Comparison of ENCODE assay signal across 22 mouse cellular contexts in genomic region chr11:50571448-50571847, GRCm38 (mm10). TPM values are rescaled to one million over a fixed set of nuclear protein-coding genes. Genes with fewer than 3 reads are reported as not detected.
DNase-seq lines count a peak whose midpoint lies in the region; ATAC-seq and TF ChIP-seq lines count a peak whose summit lies in the region.
"Had no signal": no experiment of that assay in that cellular context is flagged by ENCODE, and none has a peak within 500 bp of the region (broad histone marks: within the 10 kb centered on the region; RNA-seq: fewer than 3 reads in every experiment).

No protein-coding gene starts in this region.

- H3K4me1 ChIP-seq in midbrain, embryonic 10.5 days = peaks cover 16% of the 10 kb centered on the region
- no peaks in the 10 kb centered on the region for H3K4me1 ChIP-seq in midbrain, postnatal 0 days (ENCODE audit: insufficient read depth, low read length)
- no peaks in the 10 kb centered on the region for H3K4me1 ChIP-seq in kidney, embryonic 16.5 days (ENCODE audit: insufficient read depth, low read length)
- H3K4me1 ChIP-seq: embryonic facial prominence, embryonic 12.5 days; forebrain, embryonic 15.5 days; heart, embryonic 12.5 days; liver, embryonic 15.5 days had no signal

- 0 out of 2 replicates have a peak, but pooled peaks have one; percentile 44 for ATAC-seq in midbrain, postnatal 0 days (ENCODE audit: low FRiP score)
- no peak for ATAC-seq in kidney, embryonic 16.5 days (ENCODE audit: low FRiP score, low TSS enrichment)
- ATAC-seq: CD4-positive, CD25-positive, alpha-beta regulatory T cell, adult 4 months; forebrain, embryonic 15.5 days; inflammation-experienced regulatory T-cells, adult 6 months had no signal

- H3K9ac ChIP-seq in midbrain, postnatal 0 days (replicated peaks; ENCODE audit: low read length, poor library complexity, severe bottlenecking) = no peak overlapping the region
- no peak overlapping the region for H3K9ac ChIP-seq in kidney, embryonic 16.5 days (replicated peaks; ENCODE audit: low read length)
- H3K9ac ChIP-seq: embryonic facial prominence, embryonic 12.5 days; forebrain, embryonic 15.5 days; heart, embryonic 12.5 days; liver, embryonic 15.5 days had no signal

- peak; percentile 14 for DNase-seq in cerebellum, adult 9-11 months
- DNase-seq in cerebellum, adult 9-10 months = no peak
- DNase-seq in left cerebral cortex, postnatal 4 days = peak; percentile 54
- no peak for DNase-seq in left cerebral cortex, adult 2 months (ENCODE audit: extremely low spot score in 1 of 2, low spot score in 2 of 2)
- peak; percentile 43 for DNase-seq in midbrain, embryonic 10.5 days (ENCODE audit: low spot score)
- peak; percentile 62 for DNase-seq in midbrain, postnatal 0 days (ENCODE audit: low spot score)
- DNase-seq in frontal cortex, adult 2 months (ENCODE audit: extremely low spot score in 1 of 2, low spot score in 1 of 2) = no peak
- DNase-seq: adrenal gland, postnatal 25 days; heart, adult 11 months; heart, postnatal 14 days; kidney, adult 2 months; kidney, postnatal 36 days; thymus, postnatal 36 days had no signal

- no peaks in the 10 kb centered on the region for H3K9me3 ChIP-seq in midbrain, embryonic 10.5 days (replicated peaks)
- no peaks in the 10 kb centered on the region for H3K9me3 ChIP-seq in midbrain, postnatal 0 days (ENCODE audit: low read length)
- no peaks in the 10 kb centered on the region for H3K9me3 ChIP-seq in kidney, embryonic 16.5 days (ENCODE audit: low read length)
- H3K9me3 ChIP-seq: embryonic facial prominence, embryonic 12.5 days; forebrain, embryonic 15.5 days; heart, embryonic 12.5 days; liver, embryonic 15.5 days had no signal

- no peak overlapping the region for H3K27ac ChIP-seq in left cerebral cortex, adult 2 months
- H3K27ac ChIP-seq in midbrain, embryonic 10.5 days (replicated peaks) = peak overlapping the region; percentile 65
- H3K27ac ChIP-seq in midbrain, postnatal 0 days (ENCODE audit: low read depth, low read length) = no peak overlapping the region; the same call in 1 of the 2 replicates
- H3K27ac ChIP-seq in kidney, embryonic 16.5 days (ENCODE audit: low read length) = no peak overlapping the region
- H3K27ac ChIP-seq: embryonic facial prominence, embryonic 12.5 days; forebrain, embryonic 15.5 days; liver, embryonic 15.5 days; macrophage had no signal

- TF ChIP-seq CTCF in left cerebral cortex, adult 2 months (IDR thresholded peaks at IDR 0.05) = no peak
- TF ChIP-seq CTCF in midbrain, postnatal 0 days (IDR thresholded peaks at IDR 0.05) = no peak

- WGBS in midbrain, embryonic 10.5 days = 74% methylated on average over 6 of the region's 6 CpGs
- 43% methylated on average over 6 of the region's 6 CpGs for WGBS in midbrain, postnatal 0 days
- 78% methylated on average over 6 of the region's 6 CpGs for WGBS in kidney, embryonic 16.5 days

- H3K27me3 ChIP-seq in midbrain, embryonic 10.5 days (ENCODE audit: low read depth, poor library complexity, severe bottlenecking) = no peaks in the 10 kb centered on the region
- H3K27me3 ChIP-seq in midbrain, postnatal 0 days (ENCODE audit: insufficient read depth, low read length) = no peaks in the 10 kb centered on the region
- no peaks in the 10 kb centered on the region for H3K27me3 ChIP-seq in kidney, embryonic 16.5 days (ENCODE audit: insufficient read depth, low read length)
- H3K27me3 ChIP-seq: embryonic facial prominence, embryonic 12.5 days; forebrain, embryonic 15.5 days; heart, embryonic 12.5 days; liver, embryonic 15.5 days had no signal

- no peaks in the 10 kb centered on the region for H3K36me3 ChIP-seq in midbrain, embryonic 10.5 days
- no peaks in the 10 kb centered on the region for H3K36me3 ChIP-seq in midbrain, postnatal 0 days (ENCODE audit: insufficient read depth, low read length)
- no peaks in the 10 kb centered on the region for H3K36me3 ChIP-seq in kidney, embryonic 16.5 days (ENCODE audit: insufficient read depth, low read length)
- H3K36me3 ChIP-seq: embryonic facial prominence, embryonic 12.5 days; forebrain, embryonic 15.5 days; heart, embryonic 12.5 days; liver, embryonic 15.5 days had no signal

- H3K4me3 ChIP-seq in left cerebral cortex, adult 2 months = no peak overlapping the region
- H3K4me3 ChIP-seq in midbrain, embryonic 10.5 days = no peak overlapping the region
- no peak overlapping the region for H3K4me3 ChIP-seq in midbrain, postnatal 0 days (ENCODE audit: low read depth, low read length)
- H3K4me3 ChIP-seq in kidney, embryonic 16.5 days (ENCODE audit: low read length) = no peak overlapping the region
- H3K4me3 ChIP-seq: embryonic facial prominence, embryonic 12.5 days; erythroblast, embryonic 14.5 days; forebrain, embryonic 15.5 days; heart, embryonic 12.5 days; liver, embryonic 15.5 days had no signal

- intact Hi-C loops in left cerebral cortex, postnatal 4 days (cut with DNase I) = no loop called here
- intact Hi-C loops in left cerebral cortex, adult 2 months (cut with DNase I) = no loop called here

- H3K4me2 ChIP-seq in midbrain, postnatal 0 days (ENCODE audit: low read depth, low read length, poor library complexity, severe bottlenecking) = no peak overlapping the region
- no peak overlapping the region for H3K4me2 ChIP-seq in kidney, embryonic 16.5 days (replicated peaks; ENCODE audit: low read depth, low read length)
- H3K4me2 ChIP-seq: embryonic facial prominence, embryonic 12.5 days; forebrain, embryonic 15.5 days; heart, embryonic 12.5 days; liver, embryonic 15.5 days had no signal

RNA-seq across cellular contexts. Expression of gene Adamts2, which starts 30.4 kb away (rescaled TPM):
- 10 to 100 TPM in 1 of 2 experiments, 1 to 10 TPM in 1; 9.6 to 10.2 TPM for total RNA-seq in left cerebral cortex, postnatal 4 days (2021)
- 10 to 100 TPM; 10.9 to 13.0 TPM for total RNA-seq in left cerebral cortex, adult 2 months (2021)
- polyA plus RNA-seq in midbrain, embryonic 10.5 days (2016; fragmentation: Nextera tagmentation; extraction: Ambion mirVana) = 0.41 and 1.0 TPM in 2 replicates
- total RNA-seq in midbrain, postnatal 0 days (2014; rRNA removed) = 12.7 and 17.9 TPM in 2 replicates
- 4.5 and 4.9 TPM in 2 replicates for polyA plus RNA-seq in midbrain, postnatal 0 days (2015; fragmentation: Nextera tagmentation; extraction: Ambion mirVana)
- 6.6 and 7.5 TPM in 2 replicates for polyA plus RNA-seq in frontal cortex, adult 2 months (2012; rRNA removed)
- 4.7 and 5.7 TPM in 2 replicates for polyA plus RNA-seq in kidney, embryonic 16.5 days (2015; fragmentation: Nextera tagmentation; extraction: Ambion mirVana)
- polyA plus RNA-seq: CD4-positive, CD25-positive, alpha-beta regulatory T cell, adult 4 months; erythroblast, embryonic 14.5 days; inflammation-experienced regulatory T-cells, adult 6 months; macrophage had no signal

Comparison
In these comparisons a context has a peak if more than half of its experiments do, and no peak if none do; other contexts are left out.
1. DNase-seq: peak in cerebellum, adult 9-11 months (single experiment), left cerebral cortex, postnatal 4 days (single experiment), midbrain, embryonic 10.5 days (single experiment) and midbrain, postnatal 0 days (single experiment); none in cerebellum, adult 9-10 months (single experiment), left cerebral cortex, adult 2 months (0 of 2) and frontal cortex, adult 2 months (0 of 2).